Mouse (Mus musculus): Measurements from ENCODE around the gene Tnpo3. TPM values are rescaled to one million over a fixed set of nuclear protein-coding genes. Genes with fewer than 3 reads are reported as not detected.
A peak's percentile ranks its signal among the peaks of the same experiment; 100 is the strongest.

The Tnpo3 gene
- total and polyA plus RNA-seq, 3 experiments, result 32.7 to 44.1 (median 43.0) TPM

DNA sequence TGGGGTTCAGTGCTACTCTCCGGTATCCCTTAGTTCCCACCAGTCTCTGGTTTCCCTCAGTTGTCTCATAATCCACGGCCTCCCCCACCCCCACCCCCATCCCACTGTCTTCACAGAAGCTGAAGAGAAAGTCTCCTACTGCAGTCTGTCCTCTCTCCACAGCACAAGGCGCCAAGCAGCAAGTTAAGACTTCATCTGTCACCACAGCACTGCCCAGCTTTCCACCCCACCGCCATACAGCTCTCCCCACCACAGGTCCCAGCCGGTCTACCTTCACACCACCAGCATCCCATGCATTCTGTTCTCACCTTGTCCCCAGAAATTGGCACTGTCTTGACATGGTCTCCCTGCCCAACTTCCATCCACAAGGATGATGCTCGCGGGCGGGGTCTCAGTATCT, 102.9 kb downstream of the Tnpo3 start:
- DNase-seq, result no peak
- H3K4me3 ChIP-seq, result no peak overlapping the region
- no peaks in the 10 kb centered on the region; the same call in 1 of the 2 replicates for H3K4me1 ChIP-seq (ENCODE audit: control insufficient read depth, insufficient read depth, low read length)
- H3K36me3 ChIP-seq (ENCODE audit: control insufficient read depth, insufficient read depth, low read length), result no peaks in the 10 kb centered on the region
- no peak overlapping the region for H3K9ac ChIP-seq (ENCODE audit: low read depth, low read length)
- WGBS, result 36% methylated on average over 8 of the region's 8 CpGs
- H3K27me3 ChIP-seq (ENCODE audit: control insufficient read depth, insufficient read depth, low read length), result peaks cover 6% of the 10 kb centered on the region; the same call in 1 of the 2 replicates
- no peak for TF ChIP-seq EP300 (IDR thresholded peaks at IDR 0.05; ENCODE audit: insufficient read depth, low read depth, low read length)
- TF ChIP-seq POLR2A (IDR thresholded peaks at IDR 0.05; ENCODE audit: insufficient read depth, low read depth, low read length), result no peak
- TF ChIP-seq CTCF (IDR thresholded peaks at IDR 0.05), result no peak
- no peaks in the 10 kb centered on the region for H3K79me2 ChIP-seq (replicated peaks; ENCODE audit: control insufficient read depth, insufficient read depth, low read length)
- intact Hi-C loops (cut with DNase I), result no loop called here
- H3K27ac ChIP-seq, result no peak overlapping the region

DNA sequence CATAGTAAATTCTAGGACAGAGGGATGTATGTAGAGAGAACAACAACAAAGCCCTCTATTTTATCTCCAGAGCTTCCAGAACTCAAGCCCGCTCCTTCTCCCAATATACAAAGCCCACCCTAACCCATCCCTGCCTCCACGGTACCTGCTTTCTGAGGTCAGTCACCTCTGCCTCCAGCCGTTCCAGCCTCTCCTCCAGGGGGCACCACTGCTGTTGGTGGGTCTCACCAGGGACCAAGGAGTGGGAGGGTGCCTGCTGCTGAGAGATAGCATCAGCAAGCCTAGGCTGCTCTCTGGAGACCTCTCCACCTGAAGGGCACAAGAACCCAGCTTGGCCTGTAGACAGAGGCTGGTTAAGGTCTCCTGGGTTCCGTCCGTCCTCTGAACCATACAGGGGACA, 104.2 kb downstream of the Tnpo3 start:
- Histone ChIP-seq H3K4me3 (no peak overlapping the region), H3K36me3 (ENCODE audit: control insufficient read depth, insufficient read depth, low read length) (no peaks in the 10 kb centered on the region), H3K4me1 (ENCODE audit: control insufficient read depth, insufficient read depth, low read length) (no peaks in the 10 kb centered on the region; the same call in 1 of the 2 replicates), H3K27me3 (ENCODE audit: control insufficient read depth, insufficient read depth, low read length) (peaks cover 6% of the 10 kb centered on the region; the same call in 1 of the 2 replicates), H3K27ac (no peak overlapping the region), H3K79me2 (replicated peaks; ENCODE audit: control insufficient read depth, insufficient read depth, low read length) (no peaks in the 10 kb centered on the region), H3K9ac (ENCODE audit: low read depth, low read length) (no peak overlapping the region)
- DNase-seq, result no peak
- 90% methylated on average over 5 of the region's 5 CpGs for WGBS
- intact Hi-C loops (cut with DNase I), result no loop called here
- TF ChIP-seq POLR2A (IDR thresholded peaks at IDR 0.05; ENCODE audit: insufficient read depth, low read depth, low read length), result no peak
- TF ChIP-seq CTCF (IDR thresholded peaks at IDR 0.05), result no peak
- no peak for TF ChIP-seq EP300 (IDR thresholded peaks at IDR 0.05; ENCODE audit: insufficient read depth, low read depth, low read length)

DNA sequence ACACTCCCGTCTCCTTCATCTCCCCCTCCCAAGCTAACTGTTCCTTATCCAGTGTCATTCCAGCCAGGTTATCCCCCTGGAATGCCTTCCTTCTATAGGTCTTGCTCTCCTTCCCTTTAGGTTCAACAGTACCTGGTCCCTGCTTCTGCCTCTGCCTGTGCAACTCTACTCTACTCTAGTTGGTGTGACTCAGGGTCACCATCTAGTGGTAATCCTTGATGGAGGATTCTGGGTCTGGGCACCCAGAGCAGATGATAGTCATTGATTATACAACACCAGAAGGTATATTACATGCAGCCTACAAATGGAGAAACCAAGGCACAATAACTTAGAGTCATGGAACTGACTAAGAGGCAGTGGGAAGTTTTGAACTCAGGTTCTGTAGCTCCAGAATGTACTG, 108.1 kb downstream of the Tnpo3 start:
- TF ChIP-seq POLR2A (IDR thresholded peaks at IDR 0.05; ENCODE audit: insufficient read depth, low read depth, low read length) (no peak), EP300 (IDR thresholded peaks at IDR 0.05; ENCODE audit: insufficient read depth, low read depth, low read length) (no peak), CTCF (IDR thresholded peaks at IDR 0.05) (peak; percentile 52)
- Histone ChIP-seq H3K9ac (ENCODE audit: low read depth, low read length) (no peak overlapping the region), H3K27ac (no peak overlapping the region), H3K79me2 (replicated peaks; ENCODE audit: control insufficient read depth, insufficient read depth, low read length) (no peaks in the 10 kb centered on the region), H3K27me3 (ENCODE audit: control insufficient read depth, insufficient read depth, low read length) (no peaks in the 10 kb centered on the region), H3K4me3 (no peak overlapping the region), H3K36me3 (ENCODE audit: control insufficient read depth, insufficient read depth, low read length) (no peaks in the 10 kb centered on the region), H3K4me1 (ENCODE audit: control insufficient read depth, insufficient read depth, low read length) (no peaks in the 10 kb centered on the region)
- no peak for DNase-seq
- intact Hi-C loops (cut with DNase I), result no loop called here
- WGBS, result 92% methylated on average over 1 of the region's 1 CpGs

DNA sequence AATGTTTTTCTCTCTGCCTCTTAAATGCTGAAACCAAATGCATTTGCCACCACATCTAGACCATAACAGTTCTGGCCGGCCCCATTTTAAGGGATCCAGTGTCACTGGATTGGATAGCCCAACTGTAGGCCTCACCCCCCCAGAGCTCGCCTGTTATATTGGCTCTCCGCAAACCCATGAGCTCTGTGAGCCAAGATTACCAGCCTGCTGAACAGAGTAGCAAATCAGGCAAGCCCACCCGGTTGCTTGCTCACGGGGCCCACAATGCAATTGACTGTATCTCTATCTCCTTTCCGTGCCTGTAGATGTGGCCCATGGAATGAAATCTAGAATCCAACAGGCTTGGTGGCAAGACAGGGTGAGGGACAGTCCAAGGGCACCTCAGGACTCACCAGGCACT, 108.9 kb downstream of the Tnpo3 start:
- Histone ChIP-seq H3K27me3 (ENCODE audit: control insufficient read depth, insufficient read depth, low read length) (peaks cover 1% of the 10 kb centered on the region; the same call in 1 of the 2 replicates), H3K4me3 (no peak overlapping the region), H3K4me1 (ENCODE audit: control insufficient read depth, insufficient read depth, low read length) (no peaks in the 10 kb centered on the region), H3K27ac (no peak overlapping the region), H3K79me2 (replicated peaks; ENCODE audit: control insufficient read depth, insufficient read depth, low read length) (no peaks in the 10 kb centered on the region), H3K36me3 (ENCODE audit: control insufficient read depth, insufficient read depth, low read length) (no peaks in the 10 kb centered on the region), H3K9ac (ENCODE audit: low read depth, low read length) (no peak overlapping the region)
- no peak for DNase-seq
- intact Hi-C loops (cut with DNase I), result no loop called here
- 94% methylated on average over 6 of the region's 6 CpGs for WGBS
- TF ChIP-seq CTCF (IDR thresholded peaks at IDR 0.05), result no peak
- TF ChIP-seq EP300 (IDR thresholded peaks at IDR 0.05; ENCODE audit: insufficient read depth, low read depth, low read length), result no peak
- TF ChIP-seq POLR2A (IDR thresholded peaks at IDR 0.05; ENCODE audit: insufficient read depth, low read depth, low read length), result no peak

DNA sequence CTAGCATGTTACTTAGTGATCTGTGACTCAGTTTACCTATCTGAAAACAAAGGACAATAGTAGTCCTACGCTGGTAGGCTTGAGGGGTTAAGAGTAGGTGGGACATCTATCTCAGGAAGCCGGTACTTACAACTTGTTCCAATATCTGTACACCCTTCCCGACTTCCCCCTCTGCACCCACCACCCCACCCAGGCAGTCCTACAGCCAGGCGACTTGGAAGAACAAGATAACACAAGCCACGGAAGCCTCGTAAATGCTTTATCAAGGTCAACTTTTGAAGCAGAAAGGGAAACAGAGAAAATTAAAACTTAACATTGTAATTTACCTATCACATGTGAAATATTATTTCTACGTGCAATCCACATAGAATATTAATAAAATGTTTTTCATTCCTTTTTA, 109.5 kb downstream of the Tnpo3 start:
- H3K9ac ChIP-seq (ENCODE audit: low read depth, low read length), result no peak overlapping the region
- no peak overlapping the region for H3K4me3 ChIP-seq
- H3K27me3 ChIP-seq (ENCODE audit: control insufficient read depth, insufficient read depth, low read length), result peaks cover 1% of the 10 kb centered on the region; the same call in 1 of the 2 replicates
- no peak overlapping the region for H3K27ac ChIP-seq
- intact Hi-C loops (cut with DNase I), result no loop called here
- H3K36me3 ChIP-seq (ENCODE audit: control insufficient read depth, insufficient read depth, low read length), result no peaks in the 10 kb centered on the region
- no peaks in the 10 kb centered on the region for H3K4me1 ChIP-seq (ENCODE audit: control insufficient read depth, insufficient read depth, low read length)
- H3K79me2 ChIP-seq (replicated peaks; ENCODE audit: control insufficient read depth, insufficient read depth, low read length), result no peaks in the 10 kb centered on the region
- no peak for DNase-seq
- no peak for TF ChIP-seq EP300 (IDR thresholded peaks at IDR 0.05; ENCODE audit: insufficient read depth, low read depth, low read length)
- no peak for TF ChIP-seq CTCF (IDR thresholded peaks at IDR 0.05)
- no peak for TF ChIP-seq POLR2A (IDR thresholded peaks at IDR 0.05; ENCODE audit: insufficient read depth, low read depth, low read length)
- WGBS, result 83% methylated on average over 7 of the region's 7 CpGs

DNA sequence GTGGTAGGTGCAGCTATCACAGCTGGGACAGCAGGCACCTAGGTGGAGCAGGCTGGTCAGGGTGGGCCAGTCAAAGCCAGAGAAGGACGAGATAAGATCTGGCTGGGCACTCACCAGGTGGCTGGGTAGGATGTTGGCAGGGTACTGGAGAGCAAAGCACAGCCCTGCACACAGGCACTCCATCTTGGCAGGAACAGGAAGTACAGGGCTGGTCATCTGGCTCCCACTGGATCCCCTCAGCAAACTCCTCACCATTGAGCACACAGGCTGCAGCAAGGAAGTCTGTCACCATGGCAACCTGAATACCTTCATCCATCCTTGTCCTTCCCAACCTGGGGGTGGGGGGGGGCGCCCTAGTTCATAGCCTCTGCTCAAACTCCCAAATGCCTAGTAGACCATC, 111.9 kb downstream of the Tnpo3 start:
- peaks cover 1% of the 10 kb centered on the region; the same call in 1 of the 2 replicates for H3K27me3 ChIP-seq (ENCODE audit: control insufficient read depth, insufficient read depth, low read length)
- WGBS, result 48% methylated on average over 2 of the region's 2 CpGs
- no peaks in the 10 kb centered on the region for H3K79me2 ChIP-seq (replicated peaks; ENCODE audit: control insufficient read depth, insufficient read depth, low read length)
- H3K4me1 ChIP-seq (ENCODE audit: control insufficient read depth, insufficient read depth, low read length), result no peaks in the 10 kb centered on the region
- intact Hi-C loops (cut with DNase I), result no loop called here
- H3K4me3 ChIP-seq, result no peak overlapping the region
- TF ChIP-seq EP300 (IDR thresholded peaks at IDR 0.05; ENCODE audit: insufficient read depth, low read depth, low read length) (no peak), POLR2A (IDR thresholded peaks at IDR 0.05; ENCODE audit: insufficient read depth, low read depth, low read length) (no peak), CTCF (IDR thresholded peaks at IDR 0.05) (no peak)
- no peak overlapping the region for H3K9ac ChIP-seq (ENCODE audit: low read depth, low read length)
- no peak for DNase-seq
- H3K27ac ChIP-seq, result no peak overlapping the region
- no peaks in the 10 kb centered on the region for H3K36me3 ChIP-seq (ENCODE audit: control insufficient read depth, insufficient read depth, low read length)
